Mouse (Mus musculus): Measurements from ENCODE around the gene Atp11a. TPM values are rescaled to one million over a fixed set of nuclear protein-coding genes. Genes with fewer than 3 reads are reported as not detected.

Gene Atp11a
- total RNA-seq, 2 experiments from 2014 or later = 51.3 to 66.1 TPM

GRCm38 (mm10) chr8:12829381-12829780 is 72.6 kb downstream of the Atp11a start:
- no peak overlapping the region for H3K4me3 ChIP-seq
- no peak for DNase-seq (ENCODE audit: low spot score in 2 of 2)
- TF ChIP-seq CTCF (conservative IDR thresholded peaks at IDR 0.05) = no peak
- no peak overlapping the region for H3K27ac ChIP-seq

- no peak overlapping the region for H3K27ac ChIP-seq
- no peak overlapping the region for H3K4me3 ChIP-seq
- TF ChIP-seq CTCF (conservative IDR thresholded peaks at IDR 0.05) = no peak
- no peak for DNase-seq (ENCODE audit: low spot score in 2 of 2)
Observed at GRCm38 (mm10) chr8:12831659-12832589, 75.1 kb downstream of the Atp11a start.

GRCm38 (mm10) chr8:12833616-12834015 is 76.8 kb downstream of the Atp11a start:
- no peak for DNase-seq (ENCODE audit: low spot score in 2 of 2)
- H3K4me3 ChIP-seq = no peak overlapping the region
- no peak for TF ChIP-seq CTCF (conservative IDR thresholded peaks at IDR 0.05)
- no peak overlapping the region for H3K27ac ChIP-seq

- no peak for TF ChIP-seq CTCF (conservative IDR thresholded peaks at IDR 0.05)
- DNase-seq (ENCODE audit: low spot score in 2 of 2) = no peak
- Histone ChIP-seq H3K27ac (no peak overlapping the region), H3K4me3 (no peak overlapping the region)
Observed at GRCm38 (mm10) chr8:12840834-12841233, 84.0 kb downstream of the Atp11a start.

- no peak overlapping the region for H3K4me3 ChIP-seq
- no peak for TF ChIP-seq CTCF (conservative IDR thresholded peaks at IDR 0.05)
- DNase-seq (ENCODE audit: low spot score in 2 of 2) = no peak
- H3K27ac ChIP-seq = no peak overlapping the region
Observed at GRCm38 (mm10) chr8:12842342-12842995, 85.7 kb downstream of the Atp11a start.

GRCm38 (mm10) chr8:12844347-12844950 is 87.6 kb downstream of the Atp11a start:
- DNase-seq (ENCODE audit: low spot score in 2 of 2) = no peak
- Histone ChIP-seq H3K4me3 (no peak overlapping the region), H3K27ac (no peak overlapping the region)
- TF ChIP-seq CTCF (conservative IDR thresholded peaks at IDR 0.05) = no peak

GRCm38 (mm10) chr8:12846447-12846846 is 89.6 kb downstream of the Atp11a start:
- TF ChIP-seq CTCF (conservative IDR thresholded peaks at IDR 0.05) = no peak
- Histone ChIP-seq H3K27ac (no peak overlapping the region), H3K4me3 (no peak overlapping the region)
- no peak for DNase-seq (ENCODE audit: low spot score in 2 of 2)

- Histone ChIP-seq H3K27ac (no peak overlapping the region), H3K4me3 (no peak overlapping the region)
- DNase-seq (ENCODE audit: low spot score in 2 of 2) = no peak
- TF ChIP-seq CTCF (conservative IDR thresholded peaks at IDR 0.05) = no peak
Observed at GRCm38 (mm10) chr8:12851241-12851640, 94.4 kb downstream of the Atp11a start.

GRCm38 (mm10) chr8:12856038-12856437 is 99.2 kb downstream of the Atp11a start:
- Histone ChIP-seq H3K27ac (no peak overlapping the region), H3K4me3 (no peak overlapping the region)
- TF ChIP-seq CTCF (conservative IDR thresholded peaks at IDR 0.05) = no peak
- no peak for DNase-seq (ENCODE audit: low spot score in 2 of 2)

GRCm38 (mm10) chr8:12863061-12863460 is 106.2 kb downstream of the Atp11a start:
- H3K27ac ChIP-seq = no peak overlapping the region
- no peak overlapping the region for H3K4me3 ChIP-seq
- DNase-seq (ENCODE audit: low spot score in 2 of 2) = no peak
- no peak for TF ChIP-seq CTCF (conservative IDR thresholded peaks at IDR 0.05)

GRCm38 (mm10) chr8:12863608-12864007 is 106.8 kb downstream of the Atp11a start:
- TF ChIP-seq CTCF (conservative IDR thresholded peaks at IDR 0.05) = no peak
- Histone ChIP-seq H3K4me3 (no peak overlapping the region), H3K27ac (no peak overlapping the region)
- DNase-seq (ENCODE audit: low spot score in 2 of 2) = no peak

GRCm38 (mm10) chr8:12865790-12866189 is 109.0 kb downstream of the Atp11a start:
- Histone ChIP-seq H3K4me3 (no peak overlapping the region), H3K27ac (no peak overlapping the region)
- DNase-seq (ENCODE audit: low spot score in 2 of 2) = no peak
- peak; percentile 52 for TF ChIP-seq CTCF (conservative IDR thresholded peaks at IDR 0.05)

GRCm38 (mm10) chr8:12869661-12870060 is 112.8 kb downstream of the Atp11a start:
- DNase-seq (ENCODE audit: low spot score in 2 of 2) = no peak
- Histone ChIP-seq H3K27ac (no peak overlapping the region), H3K4me3 (no peak overlapping the region)
- TF ChIP-seq CTCF (conservative IDR thresholded peaks at IDR 0.05) = no peak

Data from layer of hippocampus, adult 2 months (tissue).